Comparison of ENCODE assay signal across 18 mouse cellular contexts in genomic region chr9:92178861-92179469, GRCm38 (mm10). TPM values are rescaled to one million over a fixed set of nuclear protein-coding genes. Genes with fewer than 3 reads are reported as not detected.
DNase-seq lines count a peak whose midpoint lies in the region; ATAC-seq lines count a peak whose summit lies in the region.
"Had no signal": no experiment of that assay in that cellular context is flagged by ENCODE, and none has a peak within 500 bp of the region (broad histone marks: within the 10 kb centered on the region; RNA-seq: fewer than 3 reads in every experiment).

No protein-coding gene starts in this region.

- H3K4me2 ChIP-seq in liver, embryonic 12.5 days, result no peak overlapping the region
- no peak overlapping the region for H3K4me2 ChIP-seq in liver, embryonic 11.5 days
- H3K4me2 ChIP-seq: limb, embryonic 13.5 days had no signal

- H3K9ac ChIP-seq in liver, embryonic 12.5 days, result no peak overlapping the region
- no peak overlapping the region for H3K9ac ChIP-seq in liver, embryonic 11.5 days (ENCODE audit: low read depth, low read length)
- H3K9ac ChIP-seq: limb, embryonic 13.5 days had no signal

- ATAC-seq in liver, embryonic 12.5 days, result no peak
- ATAC-seq in liver, embryonic 11.5 days (replicated peaks; ENCODE audit: low FRiP score), result no peak

- H3K27ac ChIP-seq in liver, embryonic 12.5 days, result no peak overlapping the region
- H3K27ac ChIP-seq in liver, embryonic 11.5 days (ENCODE audit: low read depth, low read length), result no peak overlapping the region
- H3K27ac ChIP-seq: limb, embryonic 13.5 days had no signal

- DNase-seq in cerebellum, postnatal 14 days, result peak; percentile 23 to 25
- no peak for DNase-seq in cerebellum, adult 9-10 months
- peak; percentile 25 for DNase-seq in right cerebral cortex, postnatal 4 days
- no peak for DNase-seq in right cerebral cortex, adult 18-20 months
- DNase-seq in layer of hippocampus, postnatal 10 days (ENCODE audit: low spot score in 2 of 2), result peak; percentile 14 to 29
- no peak for DNase-seq in liver, embryonic 11.5 days (ENCODE audit: low spot score)
- DNase-seq in c-Kit-positive CD71-positive TER-119-positive erythroid progenitor cells, embryonic 14.5 days (ENCODE audit: low spot score), result no peak
- DNase-seq: cerebellum, adult 11-12 months; heart, postnatal 14 days; kidney, adult 9 months; lung, postnatal 10 days; thymus, postnatal 14 days had no signal

- H3K27me3 ChIP-seq in liver, embryonic 12.5 days (replicated peaks), result no peaks in the 10 kb centered on the region
- H3K27me3 ChIP-seq in liver, embryonic 11.5 days (replicated peaks; ENCODE audit: control insufficient read depth, insufficient read depth, low read length), result no peaks in the 10 kb centered on the region
- H3K27me3 ChIP-seq: limb, embryonic 13.5 days had no signal

- no peaks in the 10 kb centered on the region for H3K36me3 ChIP-seq in liver, embryonic 12.5 days
- H3K36me3 ChIP-seq in liver, embryonic 11.5 days (ENCODE audit: control insufficient read depth, insufficient read depth, low read length), result no peaks in the 10 kb centered on the region
- H3K36me3 ChIP-seq: limb, embryonic 13.5 days had no signal

- H3K4me3 ChIP-seq in liver, embryonic 12.5 days, result no peak overlapping the region
- no peak overlapping the region for H3K4me3 ChIP-seq in liver, embryonic 11.5 days (ENCODE audit: low read depth, low read length)
- H3K4me3 ChIP-seq: erythroblast, embryonic 14.5 days; limb, embryonic 13.5 days; myocyte had no signal

- WGBS in liver, embryonic 12.5 days (ENCODE audit: insufficient replicate concordance), result 52% methylated on average over 2 of the region's 2 CpGs
- 86% methylated on average over 2 of the region's 2 CpGs for WGBS in liver, embryonic 11.5 days

- H3K4me1 ChIP-seq in liver, embryonic 12.5 days, result no peaks in the 10 kb centered on the region
- no peaks in the 10 kb centered on the region for H3K4me1 ChIP-seq in liver, embryonic 11.5 days (replicated peaks; ENCODE audit: control insufficient read depth, insufficient read depth, low read length)
- H3K4me1 ChIP-seq: limb, embryonic 13.5 days had no signal

- H3K9me3 ChIP-seq in liver, embryonic 12.5 days (replicated peaks), result no peaks in the 10 kb centered on the region
- H3K9me3 ChIP-seq in liver, embryonic 11.5 days (ENCODE audit: control insufficient read depth, low read length), result no peaks in the 10 kb centered on the region
- H3K9me3 ChIP-seq: limb, embryonic 13.5 days had no signal

RNA-seq across cellular contexts. Expression of gene Plscr5, which starts 13.8 kb away (rescaled TPM):
- under 1 TPM; 0.29 to 0.62 TPM for total RNA-seq in layer of hippocampus, postnatal 10 days (2021)
- polyA plus RNA-seq in liver, embryonic 12.5 days (2016; fragmentation: Nextera tagmentation; extraction: Ambion mirVana), result not detected in 2 replicates
- polyA plus RNA-seq in liver, embryonic 11.5 days (2014; fragmentation: Nextera tagmentation; extraction: Ambion mirVana), result not detected in 2 replicates
- total RNA-seq: ES-E14; gastrocnemius, postnatal 4 days; heart, postnatal 14 days had no signal
- polyA plus RNA-seq: erythroblast, embryonic 14.5 days; limb, embryonic 13.5 days; myocyte had no signal

Comparison
In these comparisons a context has a peak if more than half of its experiments do, and no peak if none do; other contexts are left out.
1. DNase-seq: peak in cerebellum, postnatal 14 days (2 of 2), right cerebral cortex, postnatal 4 days (single experiment) and layer of hippocampus, postnatal 10 days (2 of 2); none in cerebellum, adult 9-10 months (single experiment), right cerebral cortex, adult 18-20 months (single experiment), liver, embryonic 11.5 days (single experiment) and c-Kit-positive CD71-positive TER-119-positive erythroid progenitor cells, embryonic 14.5 days (single experiment).